Mouse (Mus musculus) lung, postnatal 0 days (tissue): ENCODE results near the gene Prr11.

Experiments
- CTCF ChIP-seq: IDR thresholded peaks from 2 replicates; pipeline ENCODE4 v1.5.1; 2016; ENCODE audit warnings: antibody characterized with exemption, mild to moderate bottlenecking
- EP300 ChIP-seq: IDR thresholded peaks from 2 replicates; pipeline ENCODE4 v1.6.1; 2016; ENCODE audit warnings: antibody characterized with exemption, mild to moderate bottlenecking, control low read depth

DNA sequence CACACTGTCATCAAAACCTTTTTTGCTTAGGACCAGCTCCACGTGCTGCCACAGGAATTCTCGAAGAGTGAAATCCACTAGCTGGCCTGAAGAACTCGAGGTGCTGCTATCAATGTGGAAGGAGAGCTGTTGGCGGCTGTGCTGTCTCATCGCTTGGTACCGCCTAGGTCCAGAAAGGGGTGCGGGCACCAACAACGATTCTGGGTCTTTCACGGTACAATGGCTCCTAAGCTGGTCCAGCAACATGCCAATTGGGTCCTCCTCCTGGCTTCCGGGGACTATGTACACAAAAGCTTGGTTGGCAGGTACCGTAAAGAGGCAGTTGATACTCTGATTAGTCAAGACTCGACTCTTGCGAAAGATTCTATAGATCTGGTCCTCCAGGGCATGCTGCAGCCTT is 23.0 kb downstream of the Prr11 start:
- no peak for TF ChIP-seq CTCF
- no peak for TF ChIP-seq EP300
